Mouse (Mus musculus) right cerebral cortex, postnatal 10 days (tissue): Measurements from ENCODE around the gene Ercc2.
A peak's percentile ranks its signal among the peaks of the same experiment; 100 is the strongest.

Experiments
- DNase-seq, 2 experiments: peaks; one replicate each; pipeline ENCODE4 v3.0.0; 2021; ENCODE audit warnings: low spot score in 2 of 2

Gene Ercc2

DNA sequence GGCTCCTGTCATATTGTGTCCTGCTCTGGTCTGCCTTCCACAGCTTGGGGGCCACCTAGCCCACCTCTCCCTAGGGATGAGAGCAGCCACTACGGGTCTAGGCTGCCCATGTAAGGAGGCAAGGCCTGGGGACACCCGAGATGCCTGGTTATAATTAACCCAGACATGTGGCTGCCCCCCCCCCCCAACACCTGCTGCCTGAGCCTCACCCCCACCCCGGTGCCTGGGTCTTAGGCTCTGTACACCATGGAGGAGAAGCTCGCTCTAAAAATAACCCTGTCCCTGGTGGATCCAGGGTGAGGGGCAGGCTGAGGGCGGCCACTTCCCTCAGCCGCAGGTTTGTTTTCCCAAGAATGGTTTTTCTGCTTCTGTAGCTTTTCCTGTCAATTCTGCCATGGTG, 27.9 kb downstream of the Ercc2 start:
- DNase-seq = no peak

DNA sequence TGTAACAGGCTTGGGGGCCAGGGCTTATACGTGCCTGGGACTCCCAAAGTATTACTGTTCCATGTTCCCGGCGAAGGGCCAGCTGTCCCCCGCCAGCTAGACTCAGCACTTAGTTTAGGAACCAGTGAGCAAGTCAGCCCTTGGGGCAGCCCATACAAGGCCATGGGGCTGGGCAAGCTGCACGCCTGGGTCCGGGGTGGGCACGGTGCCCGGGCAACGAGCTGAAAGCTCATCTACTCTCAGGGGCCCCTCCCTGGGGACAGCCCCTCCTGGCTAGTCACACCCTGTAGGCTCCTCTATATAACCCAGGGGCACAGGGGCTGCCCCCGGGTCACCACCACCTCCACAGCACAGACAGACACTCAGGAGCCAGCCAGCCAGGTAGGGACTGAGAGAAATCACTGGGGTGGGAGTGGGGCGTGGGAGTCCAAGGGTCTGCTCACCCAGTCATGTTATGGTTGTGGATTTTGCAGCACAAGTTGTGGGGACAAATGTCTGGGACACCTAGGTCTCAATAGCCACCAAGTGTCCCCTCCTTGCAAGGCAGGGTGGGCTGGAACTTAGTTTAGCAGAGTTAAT, 29.0 kb downstream of the Ercc2 start:
- DNase-seq = no peak

DNA sequence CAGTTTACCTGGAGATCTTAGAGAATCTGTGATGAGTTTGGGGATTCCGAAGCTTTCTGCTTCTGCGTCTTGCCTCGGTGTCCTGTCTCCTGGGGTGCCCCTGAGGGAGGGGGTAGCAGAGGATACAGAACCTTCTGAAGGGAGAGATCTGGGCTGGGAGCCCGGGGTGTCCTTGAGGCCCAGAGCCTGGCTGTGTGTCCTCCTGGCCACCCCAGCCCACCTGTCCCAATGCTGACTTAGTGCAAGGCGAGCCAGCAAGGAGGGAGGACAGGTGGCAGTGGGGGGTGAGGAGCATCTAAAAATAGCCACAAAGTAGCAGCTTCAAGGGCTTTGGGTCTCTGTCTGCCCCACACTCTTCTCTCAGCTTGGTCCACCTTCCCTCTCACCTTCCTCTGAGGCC, 30.0 kb downstream of the Ercc2 start:
- no peak for DNase-seq

DNA sequence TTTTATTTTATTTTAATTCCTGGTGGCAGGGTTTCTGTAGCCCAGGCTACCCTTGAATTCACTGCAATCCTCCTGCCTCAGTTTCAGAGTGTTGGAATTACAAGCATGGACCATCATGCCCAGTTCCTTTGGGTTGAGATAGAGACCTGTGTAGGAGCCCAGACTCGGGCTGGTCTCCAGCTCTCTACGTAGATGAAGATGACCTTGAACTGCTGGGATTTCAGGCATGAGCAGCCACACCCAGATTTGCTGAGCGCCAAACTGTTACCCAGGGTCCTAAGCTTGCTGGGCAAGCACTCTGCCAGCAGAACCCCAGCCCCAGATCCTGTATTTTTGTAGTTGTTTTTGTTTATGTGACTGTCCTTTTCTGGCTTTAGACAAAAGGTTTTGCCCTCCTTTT, 31.7 kb downstream of the Ercc2 start:
- no peak for DNase-seq

DNA sequence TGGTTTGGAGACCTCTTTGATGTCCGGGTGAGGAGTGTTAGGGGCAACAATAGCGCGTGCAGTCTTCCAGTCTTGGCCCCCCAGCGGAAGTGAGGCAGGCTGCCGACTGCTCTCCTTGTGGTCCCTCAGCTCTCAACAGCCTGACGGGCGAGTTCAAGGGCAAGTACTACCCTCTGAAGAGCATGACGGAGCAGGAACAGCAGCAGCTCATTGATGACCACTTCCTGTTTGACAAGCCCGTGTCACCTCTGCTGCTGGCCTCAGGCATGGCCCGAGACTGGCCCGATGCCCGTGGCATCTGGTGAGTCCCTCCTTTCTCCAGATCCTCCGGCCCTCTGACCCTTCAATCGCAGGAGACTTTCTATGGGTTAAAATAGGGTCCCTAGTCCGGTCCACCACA, 34.8 kb downstream of the Ercc2 start:
- DNase-seq = no peak

DNA sequence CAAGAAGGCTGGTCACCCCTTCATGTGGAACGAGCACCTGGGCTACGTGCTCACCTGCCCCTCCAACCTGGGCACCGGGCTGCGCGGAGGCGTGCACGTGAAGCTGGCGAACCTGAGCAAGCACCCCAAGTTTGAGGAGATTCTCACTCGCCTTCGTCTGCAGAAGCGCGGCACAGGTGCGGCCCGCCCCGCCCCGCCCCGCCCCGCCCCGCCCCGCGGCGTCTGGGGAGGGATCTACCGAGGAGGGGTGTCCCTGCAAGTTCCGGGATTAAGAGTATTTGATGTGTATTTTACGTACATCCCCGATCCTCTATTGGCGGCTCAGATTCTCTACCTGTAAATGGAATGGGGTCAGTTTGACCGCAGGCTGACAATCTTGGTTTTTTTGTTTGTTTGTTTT, 38.3 kb downstream of the Ercc2 start:
- DNase-seq = no peak

DNA sequence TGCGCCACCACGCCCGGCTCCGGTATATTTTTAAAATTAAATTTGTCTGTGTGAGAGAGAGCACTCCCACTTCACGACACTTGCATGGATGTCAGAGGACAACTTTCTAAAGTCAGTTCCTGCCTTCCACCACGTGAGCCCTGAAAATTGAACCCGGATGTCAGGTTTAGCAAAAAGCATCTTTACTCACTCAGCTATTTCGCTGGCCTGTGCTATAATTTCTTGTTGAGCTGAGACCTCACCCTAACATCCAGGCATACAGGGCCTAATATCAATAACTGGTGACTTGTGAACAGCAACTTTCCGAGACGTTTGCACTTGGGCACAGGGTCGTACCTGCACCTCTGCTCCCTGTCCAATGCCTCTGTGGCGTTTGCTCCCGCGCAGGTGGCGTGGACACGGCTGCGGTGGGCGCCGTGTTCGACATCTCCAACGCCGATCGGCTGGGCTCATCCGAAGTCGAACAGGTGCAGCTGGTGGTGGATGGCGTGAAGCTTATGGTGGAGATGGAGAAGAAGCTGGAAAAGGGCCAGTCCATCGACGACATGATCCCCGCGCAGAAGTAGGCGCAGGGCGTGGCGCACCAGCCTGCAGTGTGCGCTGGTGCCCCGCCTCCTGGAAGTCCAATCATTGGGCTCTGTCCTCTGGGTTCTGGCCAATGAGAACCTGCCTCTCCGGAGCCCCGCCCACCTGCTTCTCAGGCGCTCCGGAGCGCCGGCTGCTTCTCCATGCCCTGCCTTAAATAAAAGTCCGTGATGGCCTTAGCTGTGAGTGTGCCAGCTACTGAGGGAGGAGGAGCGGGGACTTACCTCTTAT, 39.2 kb downstream of the Ercc2 start:
- DNase-seq = peak; percentile 94 to 95

DNA sequence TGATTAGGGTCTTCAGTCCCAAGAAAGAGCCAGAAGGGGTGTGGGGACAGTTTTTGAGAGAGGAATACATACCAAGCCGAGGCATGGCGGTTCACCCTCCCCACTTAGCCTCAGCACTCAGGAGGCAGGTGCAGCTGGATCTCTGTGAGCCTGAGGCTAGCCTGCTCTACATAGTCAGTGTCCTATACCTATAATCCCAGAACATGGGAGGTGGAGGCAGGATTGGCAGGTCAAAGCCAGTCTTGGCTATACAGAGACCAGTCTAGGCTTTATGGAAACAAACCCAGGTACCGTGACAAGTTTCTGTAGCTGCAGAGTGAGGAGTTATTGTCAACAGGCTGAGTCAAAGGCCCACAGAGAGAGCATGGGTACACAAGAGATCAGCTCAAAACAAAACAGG, 41.3 kb downstream of the Ercc2 start:
- no peak for DNase-seq

DNA sequence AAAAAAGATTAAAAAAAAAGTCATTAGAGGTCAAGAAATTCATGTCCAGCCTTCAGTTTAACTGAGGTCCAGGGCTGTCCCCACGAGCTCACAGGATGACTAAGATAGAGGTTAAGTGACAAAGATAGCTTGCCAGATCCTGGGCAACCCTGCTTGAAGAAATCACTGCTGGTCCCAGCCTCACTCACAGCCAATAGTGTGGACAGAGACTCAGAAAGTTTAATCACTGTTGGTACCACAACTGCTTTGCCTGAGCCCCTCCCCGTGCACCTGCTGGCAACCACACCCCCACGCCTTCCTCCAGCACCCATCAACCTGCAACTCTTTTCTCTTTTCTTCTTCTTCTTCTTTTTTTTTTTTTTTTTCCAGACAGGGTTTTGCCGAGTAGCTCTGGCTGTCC, 42.2 kb downstream of the Ercc2 start:
- no peak for DNase-seq

DNA sequence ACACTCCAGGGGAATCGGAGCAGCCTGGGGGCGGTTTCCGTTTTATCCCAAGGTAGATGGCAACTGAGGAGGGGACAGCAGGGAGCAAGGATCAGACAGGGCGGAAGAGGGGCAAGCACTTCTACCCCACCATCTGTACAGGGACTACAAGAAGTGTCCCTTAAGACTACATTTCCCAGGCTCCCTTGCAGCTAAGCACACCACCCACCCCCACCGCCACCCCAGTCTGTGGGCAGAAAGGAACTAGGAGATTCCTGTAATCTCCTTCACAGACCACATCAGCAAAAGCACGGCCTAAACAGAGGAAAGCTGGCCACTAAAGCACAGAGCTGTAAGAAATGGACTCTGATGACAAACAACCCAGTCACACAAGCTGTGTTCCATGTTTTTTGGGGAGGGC, 44.5 kb downstream of the Ercc2 start:
- DNase-seq = no peak

DNA sequence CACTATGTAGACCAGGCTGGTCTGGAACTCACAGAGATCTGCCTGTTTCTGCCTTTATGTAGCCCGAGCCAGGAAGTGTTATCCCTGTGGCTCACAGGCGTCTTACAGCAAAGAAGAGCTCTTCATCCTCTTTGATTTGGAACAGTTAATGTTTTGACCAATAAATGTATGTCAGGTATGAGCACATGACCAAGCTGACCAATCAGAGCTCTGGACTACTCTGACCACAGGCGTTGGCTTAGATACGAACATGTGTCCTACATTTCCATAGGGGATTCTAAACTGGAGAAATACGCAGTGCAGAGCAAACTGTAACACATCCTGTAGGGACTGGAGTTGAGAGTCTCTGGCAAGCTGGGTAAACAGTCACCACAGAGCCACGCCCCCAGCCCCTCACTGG, 45.1 kb downstream of the Ercc2 start:
- no peak for DNase-seq

DNA sequence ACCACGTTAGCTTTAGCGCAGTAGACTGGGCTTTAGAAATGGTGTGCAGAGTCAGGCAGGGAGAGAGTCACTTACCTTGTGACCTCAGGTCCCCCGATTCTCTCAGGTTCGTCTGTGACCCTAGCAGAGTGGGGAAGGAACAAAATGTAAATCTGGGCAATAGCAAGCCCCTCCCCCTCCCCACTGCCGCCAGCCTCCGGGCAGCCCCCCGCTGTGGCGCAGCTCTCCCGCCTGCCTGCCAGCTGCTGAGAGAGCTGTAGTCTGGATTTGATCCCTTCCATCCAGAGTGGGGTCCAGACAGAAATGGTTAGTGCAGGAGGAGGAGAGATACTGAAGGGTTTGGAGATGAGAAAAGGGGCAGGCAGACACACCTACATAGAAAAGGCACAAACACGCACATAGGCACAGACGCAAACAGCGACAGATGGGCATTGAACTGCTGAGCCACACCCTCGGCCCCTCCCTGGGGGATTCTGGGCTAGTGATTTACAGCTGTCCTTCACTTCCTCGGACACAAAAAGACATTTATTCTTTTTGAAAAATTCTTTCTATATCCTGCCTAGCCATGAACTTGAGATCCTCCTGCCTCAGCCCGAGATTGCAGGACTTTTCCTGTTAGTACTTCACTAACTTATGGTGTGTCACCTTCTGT, 46.3 kb downstream of the Ercc2 start:
- DNase-seq = no peak

DNA sequence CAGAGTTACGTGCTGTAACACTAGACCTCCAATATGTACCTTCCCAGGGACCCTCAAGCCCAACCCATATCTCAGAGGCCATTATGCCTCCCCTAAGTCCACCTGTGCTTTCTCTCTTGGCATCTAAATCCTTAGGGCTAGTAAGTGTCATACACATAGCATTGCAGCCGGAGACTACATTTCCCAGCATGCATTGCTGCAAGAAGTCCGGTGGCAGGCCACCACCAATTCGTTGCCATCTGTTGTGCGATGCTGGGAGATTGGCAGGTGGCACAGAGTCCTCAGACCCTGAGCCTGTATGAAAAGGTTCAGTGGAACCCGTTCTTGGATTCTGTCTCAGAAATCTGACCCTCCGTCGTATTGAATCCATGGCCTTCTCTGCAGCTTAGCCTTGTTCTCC, 47.9 kb downstream of the Ercc2 start:
- DNase-seq = no peak

DNA sequence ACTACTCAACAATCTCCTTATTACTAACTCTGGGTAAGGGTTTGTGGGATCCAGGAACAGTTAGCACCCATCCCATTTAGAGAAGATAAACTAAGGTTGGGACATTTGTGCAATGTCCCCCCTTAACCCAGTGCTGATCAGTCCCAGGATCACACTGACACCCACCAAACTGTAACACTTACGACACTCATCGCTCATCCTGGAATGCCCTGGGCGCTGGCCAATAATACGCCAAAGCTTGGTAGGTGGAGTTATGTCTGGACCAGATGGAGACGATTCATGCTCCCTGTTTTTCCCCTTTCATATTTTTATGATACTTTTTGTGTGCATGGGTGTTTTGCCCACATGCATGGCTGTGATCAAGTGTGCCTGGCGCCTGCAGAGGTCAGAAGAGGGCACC, 48.6 kb downstream of the Ercc2 start:
- no peak for DNase-seq

DNA sequence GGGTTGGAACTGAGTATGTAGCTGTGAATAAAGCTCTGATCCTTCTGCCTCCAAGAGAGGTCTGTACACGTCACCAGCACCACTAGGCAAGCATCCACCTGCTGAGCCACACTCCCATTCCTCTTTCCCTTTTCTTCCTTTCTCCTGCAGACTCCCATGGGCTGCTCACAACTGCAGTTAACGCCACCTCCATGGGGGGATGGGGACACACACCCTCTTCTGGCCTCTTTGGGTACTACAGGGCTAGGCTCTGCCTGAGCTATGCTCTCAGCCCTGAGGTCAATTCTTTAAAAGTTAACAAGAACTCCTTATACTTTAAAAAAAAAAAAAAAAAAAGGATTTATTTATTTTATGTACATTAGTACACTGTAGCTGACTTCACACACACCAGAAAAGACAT, 50.7 kb downstream of the Ercc2 start:
- DNase-seq = no peak

DNA sequence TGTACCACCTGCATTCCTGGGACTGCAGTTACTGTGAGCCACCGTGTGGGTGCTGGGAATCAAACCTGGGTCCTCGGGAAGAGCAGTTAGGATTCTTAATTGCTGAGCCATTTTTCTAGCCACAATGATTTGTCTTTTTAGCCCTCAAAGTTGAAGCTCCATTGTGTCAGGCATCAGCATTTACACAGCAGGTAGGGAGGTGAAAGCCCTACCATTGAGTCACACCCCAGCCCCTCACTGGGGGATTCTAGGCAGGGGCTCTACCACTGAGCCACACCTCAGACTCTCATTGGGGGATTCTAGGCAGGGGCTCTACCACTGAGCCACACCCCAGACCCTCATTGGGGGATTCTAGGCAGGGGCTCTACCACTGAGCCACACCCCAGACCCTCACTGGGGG, 54.5 kb downstream of the Ercc2 start:
- no peak for DNase-seq

DNA sequence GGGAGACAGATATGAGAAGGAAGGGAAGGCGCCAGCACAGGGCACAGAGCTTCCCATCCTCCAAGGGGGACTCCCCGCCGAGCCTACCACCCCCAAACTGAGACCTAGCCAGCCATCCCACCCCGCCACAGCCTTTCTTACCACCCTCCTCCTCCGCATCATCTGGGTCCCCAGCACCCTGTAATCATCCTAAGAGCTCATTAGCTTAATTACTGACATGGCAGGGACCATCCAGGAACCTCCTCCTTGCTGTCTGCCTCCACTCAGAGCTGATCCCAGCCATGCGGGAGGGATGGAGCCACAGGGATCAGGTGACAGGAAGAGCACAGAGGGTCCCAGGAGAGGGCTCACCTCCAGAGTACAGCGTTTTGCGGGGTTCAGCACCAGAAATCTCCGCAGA, 55.2 kb downstream of the Ercc2 start:
- DNase-seq = no peak

DNA sequence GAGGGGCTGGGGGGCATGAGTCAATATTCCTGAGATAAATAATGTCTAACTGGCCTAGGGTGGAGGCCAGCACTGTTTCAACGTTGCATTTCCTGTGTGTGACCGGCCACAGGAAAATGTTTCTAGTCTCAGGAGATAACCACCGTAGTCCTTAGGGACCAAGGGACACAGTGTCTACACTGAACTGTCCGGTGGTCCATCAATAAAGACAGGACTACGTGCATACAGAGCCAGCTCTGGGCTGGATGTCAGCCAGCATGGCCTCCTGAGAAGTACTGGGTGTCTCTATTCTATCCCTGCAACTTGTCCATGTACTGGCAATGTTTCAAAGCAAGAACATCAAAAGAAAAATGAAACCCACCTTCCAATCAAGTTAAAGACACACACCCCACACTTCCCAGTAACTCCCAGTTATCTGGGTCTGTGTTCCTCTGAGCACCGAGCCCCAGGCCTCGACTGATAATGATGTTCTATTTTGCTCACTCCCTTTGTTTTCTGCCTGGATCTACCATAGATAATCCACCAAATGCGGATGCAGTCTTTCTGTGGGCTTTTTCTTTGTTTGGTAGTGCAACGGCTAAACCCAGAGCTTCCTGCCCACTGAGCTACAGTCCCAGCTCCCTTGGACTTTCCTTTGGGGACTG, 59.8 kb downstream of the Ercc2 start:
- DNase-seq = no peak

DNA sequence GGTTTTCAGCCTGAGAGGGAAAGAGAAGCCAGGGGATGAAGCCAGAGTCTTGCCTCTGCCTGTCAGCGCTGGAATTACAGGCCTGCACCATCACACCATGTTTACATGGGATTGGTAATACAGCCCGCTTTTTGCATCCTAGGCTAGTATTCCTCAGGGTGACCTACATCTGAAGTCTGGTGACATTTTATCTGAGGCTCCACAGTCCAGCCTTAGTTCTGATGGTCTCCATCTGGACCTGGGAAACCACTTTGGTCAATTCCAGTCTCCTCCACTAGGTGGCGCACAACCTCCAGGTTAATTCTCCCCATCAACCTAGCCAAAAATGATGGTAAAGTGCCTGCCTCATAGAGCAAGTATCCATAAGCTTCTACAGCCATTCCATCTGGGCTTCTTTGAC, 61.5 kb downstream of the Ercc2 start:
- peak; percentile 74 to 88 for DNase-seq

DNA sequence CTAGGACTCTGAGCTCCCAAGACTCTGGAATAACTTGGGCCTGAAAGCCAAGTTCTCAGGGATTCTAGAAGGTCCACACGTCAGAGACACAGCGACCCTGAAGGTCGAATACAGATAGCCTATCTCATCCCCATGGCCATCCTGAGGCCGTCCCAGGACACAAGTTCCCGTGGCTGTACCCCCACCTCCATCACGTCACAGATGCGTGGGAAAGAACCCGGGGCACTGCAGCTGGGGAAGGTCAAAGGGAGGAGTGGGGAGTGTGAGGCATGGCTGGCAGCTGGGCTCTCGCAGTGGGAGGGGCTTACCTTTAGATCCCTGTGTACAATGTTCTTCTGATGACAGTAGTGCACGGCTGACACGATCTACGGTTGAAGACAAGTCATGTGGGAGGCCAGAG, 63.0 kb downstream of the Ercc2 start:
- DNase-seq = no peak
